Mouse (Mus musculus) liver (tissue): Measurements from ENCODE around the gene Supt3.

Experiments used
- DNase-seq: peaks from one replicate; pipeline ENCODE4 v3.0.0-alpha.2; 2020; ENCODE audit warnings: mixed read lengths

The Supt3 gene

GRCm38 (mm10) chr17:44970255-44970654, 193.3 kb downstream of the Supt3 start:
- DNase-seq, result no peak

GRCm38 (mm10) chr17:44973489-44973888, 196.5 kb downstream of the Supt3 start:
- peak; percentile 52 for DNase-seq

GRCm38 (mm10) chr17:44977690-44978089, 200.7 kb downstream of the Supt3 start:
- no peak for DNase-seq

GRCm38 (mm10) chr17:44987964-44988363, 211.0 kb downstream of the Supt3 start:
- no peak for DNase-seq

GRCm38 (mm10) chr17:45003311-45003710, 226.4 kb downstream of the Supt3 start:
- DNase-seq, result no peak

GRCm38 (mm10) chr17:45004477-45005170, 227.7 kb downstream of the Supt3 start:
- DNase-seq, result no peak

GRCm38 (mm10) chr17:45007461-45007860, 230.5 kb downstream of the Supt3 start:
- DNase-seq, result no peak

- no peak for DNase-seq
These were observed 231.7 kb downstream of the Supt3 start for GRCm38 (mm10) chr17:45008663-45009062.

GRCm38 (mm10) chr17:45010409-45010808, 233.5 kb downstream of the Supt3 start:
- no peak for DNase-seq

- no peak for DNase-seq
These were observed 239.8 kb downstream of the Supt3 start for GRCm38 (mm10) chr17:45016746-45017145.

GRCm38 (mm10) chr17:45020155-45020930, 243.4 kb downstream of the Supt3 start:
- DNase-seq, result no peak

GRCm38 (mm10) chr17:45028441-45028840, 251.5 kb downstream of the Supt3 start:
- DNase-seq, result no peak

- no peak for DNase-seq
These were observed 252.2 kb downstream of the Supt3 start for GRCm38 (mm10) chr17:45029106-45029505.

- no peak for DNase-seq
These were observed 255.3 kb downstream of the Supt3 start for GRCm38 (mm10) chr17:45032209-45032608.

GRCm38 (mm10) chr17:45033617-45034016, 256.7 kb downstream of the Supt3 start:
- DNase-seq, result no peak

- DNase-seq, result no peak
These were observed 264.1 kb downstream of the Supt3 start for GRCm38 (mm10) chr17:45041084-45041483.

- peak; percentile 35 for DNase-seq
These were observed 268.9 kb downstream of the Supt3 start for GRCm38 (mm10) chr17:45045804-45046203.

- DNase-seq, result no peak
These were observed 269.6 kb downstream of the Supt3 start for GRCm38 (mm10) chr17:45046583-45046982.

GRCm38 (mm10) chr17:45047236-45047635, 270.3 kb downstream of the Supt3 start:
- DNase-seq, result no peak

GRCm38 (mm10) chr17:45051971-45052370, 275.0 kb downstream of the Supt3 start:
- no peak for DNase-seq

GRCm38 (mm10) chr17:45053371-45053770, 276.4 kb downstream of the Supt3 start:
- no peak for DNase-seq

- no peak for DNase-seq
These were observed 277.6 kb downstream of the Supt3 start for GRCm38 (mm10) chr17:45054526-45054925.

- DNase-seq, result no peak
These were observed 279.9 kb downstream of the Supt3 start for GRCm38 (mm10) chr17:45056894-45057293.

- no peak for DNase-seq
These were observed 280.8 kb downstream of the Supt3 start for GRCm38 (mm10) chr17:45057780-45058179.
